Mouse (Mus musculus) liver, embryonic 14.5 days (tissue): ENCODE data around the gene Ube2h. TPM values are rescaled to one million over a fixed set of nuclear protein-coding genes. Genes with fewer than 3 reads are reported as not detected.

Experiments
- ATAC-seq: fragments of 200-750 bp; cut with Nextera tagmentation; 2 replicates; pipeline ENCODE4 v1.8.0; 2017; ENCODE audit warnings: moderate number of reproducible peaks, mild to moderate bottlenecking, moderate library complexity; ENCODE audit not compliant: insufficient read depth
- DNase-seq, 3 experiments: peaks; one replicate each; pipeline ENCODE4 v3.0.0-alpha.2; 2012 to 2013; ENCODE audit warnings: low read depth in 3 of 3, low spot score in 3 of 3
- H3K27ac ChIP-seq: fragments of 300-500 bp; sonication (generic); 2 replicates; pipeline ENCODE4 v1.5.1; 2014; ENCODE audit warnings: moderate library complexity, mild to moderate bottlenecking, control low read depth, inconsistent platforms
- H3K27me3 ChIP-seq: fragments of 300-500 bp; sonication (generic); 2 replicates; pipeline ENCODE4 v1.6.1; 2014; ENCODE audit warnings: mild to moderate bottlenecking, low read length, moderate library complexity; ENCODE audit not compliant: control insufficient read depth, insufficient read depth
- H3K36me3 ChIP-seq: fragments of 300-500 bp; sonication (generic); replicated peaks from 2 replicates; pipeline ENCODE4 v1.6.1; 2014; ENCODE audit warnings: low read depth; ENCODE audit not compliant: control insufficient read depth, insufficient read depth
- H3K4me1 ChIP-seq, 2 experiments: fragments of 200-500 bp in 1 of 2; fragments of 300-500 bp in 1 of 2; sonication (generic) in 1 of 2; replicated peaks; 2 replicates each; pipeline ENCODE4 v1.6.1; 2012 to 2014; ENCODE audit warnings: antibody characterized with exemption in 1 of 2, inconsistent platforms in 1 of 2, low read length in 1 of 2; ENCODE audit not compliant: control insufficient read depth in 2 of 2, insufficient read depth in 2 of 2
- H3K4me2 ChIP-seq: fragments of 300-500 bp; sonication (generic); 2 replicates; pipeline ENCODE4 v1.6.1; 2014; ENCODE audit warnings: low read depth, mild to moderate bottlenecking, control low read depth, moderate library complexity
- H3K4me3 ChIP-seq, 2 experiments: fragments of 200-500 bp in 1 of 2; fragments of 300-500 bp in 1 of 2; sonication (generic) in 1 of 2; 2 replicates each; pipeline ENCODE4 v1.5.1; 2012 to 2014; ENCODE audit warnings: low read depth in 2 of 2, low read length in 2 of 2, mild to moderate bottlenecking in 2 of 2, control low read depth in 1 of 2, inconsistent platforms in 1 of 2, moderate library complexity in 1 of 2; ENCODE audit not compliant: insufficient read depth in 1 of 2
- H3K9ac ChIP-seq: fragments of 300-500 bp; sonication (generic); replicated peaks from 2 replicates; pipeline ENCODE4 v1.6.1; 2014; ENCODE audit warnings: mild to moderate bottlenecking, control low read depth, moderate library complexity
- H3K9me3 ChIP-seq: fragments of 300-500 bp; sonication (generic); 2 replicates; pipeline ENCODE4 v1.6.1; 2016; ENCODE audit warnings: low read length, mixed read lengths; ENCODE audit not compliant: control insufficient read depth
- CTCF ChIP-seq: IDR thresholded peaks from 2 replicates; pipeline ENCODE4 v1.5.1; 2016; ENCODE audit warnings: antibody characterized with exemption, low read depth, control low read depth
- EP300 ChIP-seq: IDR thresholded peaks from 2 replicates; pipeline ENCODE4 v1.6.1; 2016; ENCODE audit warnings: antibody characterized with exemption, low read depth
- WGBS: fragments of 180-500 bp; shearing (Covaris S2); extraction: QIAGEN DNeasy Blood & Tissue Kit; methylation state at CpG from one replicate; pipeline ENCODE4 v1.1.7; 2014; ENCODE audit not compliant: insufficient replicate concordance; 5-methylcytosine and 5-hydroxymethylcytosine counted together
- polyA plus RNA-seq, 2 experiments: library from polyadenylated mRNA; depleted of rRNA in 1 of 2; stranded (reverse) in 1 of 2; unstranded in 1 of 2; fragments of >200 nt; fragmentation: Nextera tagmentation in 1 of 2; extraction: Ambion mirVana in 1 of 2; gene quantifications; 2 replicates each; pipeline versions ENCODE4 v1.2.1 to v1.2.3; 2012 to 2014

The Ube2h gene
- polyA plus RNA-seq, 2 experiments, result 18.7 to 27.4 TPM

GRCm38 (mm10) chr6:30236564-30236963, 67.8 kb downstream of the Ube2h start:
- H3K27ac ChIP-seq, result no peak overlapping the region
- peaks cover 9% of the 10 kb centered on the region for H3K36me3 ChIP-seq
- H3K27me3 ChIP-seq, result no peaks in the 10 kb centered on the region
- peak; percentile 63 for ATAC-seq
- DNase-seq, result no peak
- 25% methylated on average over 1 of the region's 1 CpGs for WGBS
- TF ChIP-seq CTCF, result no peak
- TF ChIP-seq EP300, result no peak; the same call in 1 of the 2 replicates
- no peaks in the 10 kb centered on the region for H3K9me3 ChIP-seq
- H3K4me2 ChIP-seq, result no peak overlapping the region
- H3K4me3 ChIP-seq, result no peak overlapping the region
- H3K4me1 ChIP-seq, result no peaks in the 10 kb centered on the region
- H3K9ac ChIP-seq, result no peak overlapping the region

- Histone ChIP-seq H3K9me3 (no peaks in the 10 kb centered on the region), H3K27me3 (no peaks in the 10 kb centered on the region), H3K9ac (no peak overlapping the region), H3K36me3 (no peaks in the 10 kb centered on the region), H3K27ac (no peak overlapping the region), H3K4me1 (no peaks in the 10 kb centered on the region), H3K4me2 (no peak overlapping the region), H3K4me3 (no peak overlapping the region)
- ATAC-seq (no peak), DNase-seq (no peak)
- 26% methylated on average over 4 of the region's 4 CpGs for WGBS
- no peak for TF ChIP-seq EP300
- TF ChIP-seq CTCF, result no peak
Measured at GRCm38 (mm10) chr6:30231758-30232293, 72.5 kb downstream of the Ube2h start.

DNA sequence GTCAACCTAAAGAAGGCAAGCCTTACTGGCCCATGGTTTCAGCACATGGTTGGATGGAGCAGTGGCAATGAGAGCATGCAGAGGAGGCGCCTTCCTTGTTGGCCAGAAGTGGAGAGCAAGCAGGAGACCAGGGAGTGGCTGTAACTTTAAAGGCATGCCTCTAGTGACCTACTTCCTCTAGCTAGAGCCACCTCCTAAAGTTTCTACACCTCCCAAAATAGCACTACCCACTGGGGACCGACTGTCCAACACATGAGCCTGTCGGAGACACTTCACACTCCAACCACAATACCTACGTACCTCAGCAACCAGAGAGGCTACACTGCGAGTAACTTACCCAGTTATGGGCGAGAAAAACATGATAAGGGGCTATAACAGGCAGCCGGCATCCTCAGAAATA, 74.1 kb downstream of the Ube2h start:
- Histone ChIP-seq H3K27ac (no peak overlapping the region), H3K4me3 (no peak overlapping the region), H3K36me3 (no peaks in the 10 kb centered on the region), H3K27me3 (no peaks in the 10 kb centered on the region), H3K4me2 (no peak overlapping the region), H3K9me3 (no peaks in the 10 kb centered on the region), H3K4me1 (no peaks in the 10 kb centered on the region), H3K9ac (no peak overlapping the region)
- ATAC-seq (no peak), DNase-seq (no peak)
- TF ChIP-seq EP300 (no peak), CTCF (no peak)
- 45% methylated on average over 7 of the region's 7 CpGs for WGBS

DNA sequence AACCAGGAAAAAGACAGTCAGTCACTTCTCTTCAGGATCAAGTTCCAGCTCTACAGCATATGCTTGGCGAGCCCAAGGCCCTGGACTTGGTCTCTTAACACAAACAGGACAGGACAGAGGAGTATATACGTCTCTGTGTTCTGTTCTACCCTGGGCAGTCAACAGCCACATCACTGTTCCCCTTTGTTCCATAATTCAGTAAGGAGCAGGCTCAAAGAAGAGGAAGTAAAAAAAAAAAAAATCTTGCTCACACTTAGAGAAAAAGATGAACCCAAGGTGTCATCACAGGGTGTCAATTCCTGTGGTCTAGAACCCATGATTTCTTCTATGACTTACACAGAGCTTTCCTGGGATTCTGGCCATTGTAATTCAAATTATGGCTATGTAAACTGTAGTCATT, 75.4 kb downstream of the Ube2h start:
- H3K27ac ChIP-seq, result no peak overlapping the region
- TF ChIP-seq CTCF (no peak), EP300 (no peak)
- DNase-seq (no peak), ATAC-seq (no peak)
- no peaks in the 10 kb centered on the region for H3K9me3 ChIP-seq
- H3K4me2 ChIP-seq, result no peak overlapping the region
- no peaks in the 10 kb centered on the region for H3K27me3 ChIP-seq
- no peak overlapping the region for H3K9ac ChIP-seq
- H3K4me3 ChIP-seq, result no peak overlapping the region
- H3K4me1 ChIP-seq, result no peaks in the 10 kb centered on the region
- no peaks in the 10 kb centered on the region for H3K36me3 ChIP-seq
- WGBS, result 53% methylated on average over 2 of the region's 2 CpGs

- H3K9me3 ChIP-seq, result no peaks in the 10 kb centered on the region
- WGBS, result 73% methylated on average over 5 of the region's 5 CpGs
- ATAC-seq (no peak), DNase-seq (no peak)
- no peak overlapping the region for H3K4me3 ChIP-seq
- no peaks in the 10 kb centered on the region for H3K27me3 ChIP-seq
- H3K9ac ChIP-seq, result no peak overlapping the region
- H3K36me3 ChIP-seq, result no peaks in the 10 kb centered on the region
- H3K4me1 ChIP-seq, result no peaks in the 10 kb centered on the region
- TF ChIP-seq CTCF (no peak), EP300 (no peak)
- H3K4me2 ChIP-seq, result no peak overlapping the region
- no peak overlapping the region for H3K27ac ChIP-seq
Measured at GRCm38 (mm10) chr6:30228353-30228752, 76.0 kb downstream of the Ube2h start.
